Mouse (Mus musculus) layer of hippocampus, adult 11-12 months (tissue): ENCODE data around the gene Foxi2.

ENCODE experiments used
- DNase-seq: peaks from one replicate; pipeline ENCODE4 v3.0.0; 2022; ENCODE audit warnings: low spot score

Gene Foxi2

DNA sequence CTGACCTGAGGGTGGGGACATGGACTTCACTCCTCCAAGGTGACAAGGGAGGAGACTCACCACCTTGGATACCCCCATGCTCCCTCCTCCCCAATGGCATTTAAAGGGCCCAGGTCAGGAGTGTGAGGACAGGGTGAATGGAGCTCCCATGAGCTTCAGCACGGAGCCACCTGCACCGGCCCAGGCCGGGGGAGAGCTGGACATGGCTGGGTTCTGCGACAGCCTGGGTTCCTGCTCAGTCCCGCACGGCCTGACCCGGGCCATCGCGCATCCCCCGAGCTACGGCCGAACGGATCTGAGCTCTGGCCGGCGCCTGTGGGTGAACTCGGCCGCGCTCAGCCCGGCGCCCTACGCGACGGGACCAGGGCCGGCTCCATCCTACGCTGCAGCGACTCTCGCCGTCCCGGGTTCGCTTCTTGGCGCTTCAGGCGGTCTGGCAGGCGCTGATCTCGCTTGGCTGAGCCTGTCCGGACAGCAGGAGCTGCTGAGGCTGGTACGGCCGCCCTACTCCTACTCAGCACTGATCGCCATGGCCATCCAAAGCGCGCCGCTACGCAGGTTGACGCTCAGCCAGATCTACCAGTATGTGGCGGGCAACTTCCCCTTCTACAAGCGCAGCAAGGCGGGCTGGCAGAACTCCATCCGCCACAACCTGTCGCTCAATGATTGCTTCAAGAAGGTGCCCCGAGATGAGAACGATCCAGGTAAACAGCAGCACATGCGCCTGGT lies at the start of gene Foxi2:
Gene Foxi2, plus strand, starts transcription at position 72 of the 729 bp plus-strand sequence.
- DNase-seq, result peak; percentile 7

DNA sequence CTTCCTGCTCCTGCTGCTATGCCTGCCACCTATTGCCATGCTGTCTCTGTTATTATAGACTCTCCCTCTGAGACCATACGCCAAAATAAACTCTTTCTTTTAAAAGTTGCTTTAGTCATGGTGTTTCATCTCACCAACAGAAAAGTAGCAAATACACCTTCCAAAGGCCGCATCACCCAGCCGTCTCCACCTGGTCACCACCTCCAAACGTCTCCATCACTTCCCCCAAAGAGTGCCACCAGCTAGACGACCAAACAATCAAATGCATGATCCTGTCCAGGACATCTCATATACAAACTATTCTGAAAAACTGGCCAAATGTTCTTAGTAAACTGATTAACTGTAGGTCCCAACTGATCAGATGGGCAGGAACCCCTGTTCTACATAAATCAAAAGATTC lies 45.5 kb upstream of the Foxi2 start:
- no peak for DNase-seq

DNA sequence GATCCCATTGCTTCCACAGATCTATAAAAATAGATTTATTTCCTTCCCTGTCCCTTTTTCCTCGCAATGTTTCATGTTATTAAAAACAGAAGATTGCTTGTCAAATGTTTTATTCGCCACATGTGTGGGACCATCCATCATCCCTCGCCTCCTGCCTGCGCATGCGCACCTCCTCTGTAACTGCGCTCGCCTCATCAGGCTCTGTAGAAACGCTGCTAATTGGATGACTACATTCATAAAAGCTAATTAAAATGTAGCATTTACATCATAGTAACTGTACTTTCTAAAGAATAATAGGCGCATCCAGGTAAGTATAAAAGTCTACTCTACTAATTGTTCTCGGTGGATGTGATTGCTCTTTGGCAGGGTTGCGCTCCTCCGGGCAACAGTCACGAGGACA lies 34.1 kb upstream of the Foxi2 start:
- no peak for DNase-seq

DNA sequence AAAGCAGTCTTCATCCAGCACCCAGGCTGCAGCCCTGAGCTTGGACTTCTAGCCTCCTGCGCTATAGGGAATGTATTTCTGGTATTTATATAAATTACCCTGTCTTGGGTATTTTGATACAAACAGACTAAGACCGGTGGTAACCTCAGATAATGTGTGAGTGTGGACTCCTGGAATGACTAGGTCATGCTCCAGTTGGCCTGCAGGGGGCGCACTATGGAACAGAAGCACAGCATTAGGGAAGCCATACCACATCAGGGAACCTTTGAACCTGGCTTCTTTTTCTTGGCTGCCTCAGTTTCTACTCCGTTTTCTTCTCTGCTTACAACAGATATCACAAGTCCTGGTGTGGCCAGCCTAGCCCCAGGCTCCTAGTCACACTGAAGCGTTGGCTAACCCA lies 33.2 kb upstream of the Foxi2 start:
- DNase-seq, result no peak

DNA sequence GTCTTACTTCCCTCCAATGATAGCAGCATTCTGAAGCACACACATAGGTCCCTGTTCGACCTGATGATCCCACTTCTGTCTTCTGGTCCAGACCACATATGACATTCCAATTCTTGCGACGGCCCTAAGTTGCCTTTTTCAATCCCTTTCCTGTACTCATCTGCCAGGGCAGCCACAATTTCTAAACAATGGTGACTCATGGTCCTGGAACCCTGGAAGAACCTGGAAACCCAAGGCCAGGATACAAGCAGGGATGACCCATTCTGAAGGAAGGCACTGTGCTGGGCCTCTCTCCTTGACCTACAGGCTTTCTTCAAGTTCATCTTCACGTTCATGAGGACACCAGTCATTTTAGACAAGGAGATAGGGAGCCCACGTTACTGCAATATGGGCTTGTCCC lies 31.8 kb upstream of the Foxi2 start:
- DNase-seq, result no peak

DNA sequence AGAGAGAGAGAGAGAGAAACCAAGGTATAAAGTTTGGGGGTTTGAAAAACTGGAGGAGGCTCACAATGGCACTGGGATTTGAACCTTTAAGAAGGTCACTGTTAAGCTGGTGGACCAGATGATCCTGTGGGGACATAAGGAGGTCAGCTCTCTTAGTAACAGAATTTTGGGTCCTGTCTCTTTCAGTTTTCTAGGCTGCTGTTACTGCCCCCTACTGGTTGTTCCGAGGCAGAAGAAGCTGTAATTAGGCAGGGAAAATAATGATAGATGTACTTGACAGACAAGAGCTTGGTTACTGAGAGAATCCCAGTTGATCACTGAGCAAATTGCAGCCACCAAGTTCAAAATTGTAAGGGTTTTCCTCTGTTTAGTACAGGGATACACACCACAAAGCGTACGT lies 21.1 kb upstream of the Foxi2 start:
- DNase-seq, result peak; percentile 28

DNA sequence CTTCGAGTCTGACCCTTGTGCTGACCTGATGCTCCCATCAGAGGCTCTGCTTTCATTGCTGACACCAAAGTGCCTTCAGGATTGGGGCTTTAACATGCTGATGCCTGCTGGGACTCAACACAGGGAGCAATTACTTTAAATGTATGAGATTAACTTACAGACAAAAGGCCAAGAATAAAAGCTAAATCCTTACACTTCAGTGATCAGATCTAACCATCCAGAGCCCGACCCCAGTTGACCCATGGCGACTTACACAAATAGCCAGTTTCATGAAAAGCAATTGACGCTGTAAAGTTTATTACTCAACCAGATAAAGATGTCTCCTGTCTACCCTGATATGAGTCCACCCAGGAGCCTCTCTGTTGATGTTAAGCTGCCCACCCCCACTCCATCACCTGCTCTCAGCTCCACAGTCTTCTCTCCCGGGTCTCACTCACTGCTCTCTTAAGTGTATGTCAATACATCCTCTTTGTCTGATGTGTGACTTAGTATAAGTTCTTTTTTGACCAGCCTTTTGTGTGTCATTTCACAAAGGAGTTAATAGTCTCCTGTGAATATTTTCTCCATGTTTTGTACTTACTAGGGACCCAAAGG lies 17.1 kb upstream of the Foxi2 start:
- no peak for DNase-seq

DNA sequence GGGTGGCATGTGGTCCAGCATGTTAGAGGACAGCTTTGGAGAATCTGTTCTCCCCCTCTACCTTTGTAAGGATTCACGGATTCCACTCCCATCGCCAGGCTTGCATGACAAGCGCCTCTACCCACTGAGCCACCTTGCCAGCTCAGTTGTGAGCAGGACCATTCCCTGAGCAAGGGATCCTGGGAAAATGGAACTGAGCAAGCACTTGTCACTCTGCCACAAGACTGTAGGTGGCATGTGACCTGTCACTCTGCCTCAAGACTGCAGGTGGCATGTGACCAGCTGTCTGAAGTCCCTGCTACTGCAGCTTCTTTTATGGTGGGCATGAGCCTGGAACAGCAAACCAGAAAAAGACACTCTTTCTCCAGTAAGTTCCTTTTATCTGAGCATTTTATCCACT lies 15.7 kb upstream of the Foxi2 start:
- no peak for DNase-seq

DNA sequence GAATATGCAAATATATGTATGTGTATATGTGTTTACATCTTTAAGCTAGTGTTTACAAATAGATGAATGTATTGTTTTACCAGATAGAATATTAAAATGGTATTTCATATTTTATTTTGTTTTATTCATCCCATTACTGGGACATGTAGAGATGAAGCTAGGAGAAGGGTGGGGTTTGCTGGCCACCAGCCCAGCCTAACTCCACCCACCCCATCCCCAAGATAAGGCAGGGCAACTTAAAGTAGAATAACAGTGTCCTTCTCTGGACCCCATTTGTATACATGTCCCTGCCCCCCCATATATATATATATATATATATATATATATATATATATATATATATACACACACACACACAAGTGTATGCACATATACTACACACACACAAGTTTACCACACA lies 14.9 kb upstream of the Foxi2 start:
- no peak for DNase-seq

DNA sequence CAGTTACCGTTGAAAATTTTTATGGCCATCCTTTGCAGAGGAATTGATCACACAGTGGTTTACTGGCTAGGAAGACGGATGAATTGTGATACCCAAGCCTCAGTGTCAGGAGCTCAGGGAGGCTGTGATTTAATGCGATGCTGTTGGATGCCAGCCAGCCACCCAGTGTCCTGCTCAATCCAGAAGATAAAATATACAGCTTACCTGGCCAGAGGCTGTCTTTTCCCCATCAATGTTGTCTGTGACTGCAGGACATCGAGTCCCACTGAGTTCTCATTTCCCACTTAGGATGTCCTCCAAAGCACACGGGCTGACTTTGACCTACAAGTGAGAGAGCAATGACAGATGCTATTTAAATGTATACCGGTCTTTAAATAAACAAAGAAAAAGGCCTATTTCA lies 13.0 kb upstream of the Foxi2 start:
- no peak for DNase-seq

DNA sequence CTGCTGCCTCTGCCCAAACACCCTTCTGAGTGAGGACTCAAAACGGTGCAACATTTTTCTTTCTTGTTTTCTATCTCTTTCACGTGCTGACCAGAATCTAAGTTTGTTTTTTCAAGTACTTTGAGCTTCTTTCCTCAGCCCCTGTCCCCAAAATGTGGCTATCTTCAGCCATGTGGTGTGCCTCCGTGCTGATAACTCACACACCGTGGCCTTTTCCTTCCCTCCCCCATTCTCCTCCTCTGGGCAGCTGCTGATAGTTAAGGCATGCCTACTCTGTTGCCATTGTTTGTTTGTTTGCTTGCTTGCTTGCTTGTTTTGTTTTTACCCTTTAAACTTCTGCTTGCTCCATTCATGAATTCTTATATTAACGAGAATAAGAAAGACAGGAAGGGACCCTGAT lies 12.2 kb upstream of the Foxi2 start:
- DNase-seq, result no peak

DNA sequence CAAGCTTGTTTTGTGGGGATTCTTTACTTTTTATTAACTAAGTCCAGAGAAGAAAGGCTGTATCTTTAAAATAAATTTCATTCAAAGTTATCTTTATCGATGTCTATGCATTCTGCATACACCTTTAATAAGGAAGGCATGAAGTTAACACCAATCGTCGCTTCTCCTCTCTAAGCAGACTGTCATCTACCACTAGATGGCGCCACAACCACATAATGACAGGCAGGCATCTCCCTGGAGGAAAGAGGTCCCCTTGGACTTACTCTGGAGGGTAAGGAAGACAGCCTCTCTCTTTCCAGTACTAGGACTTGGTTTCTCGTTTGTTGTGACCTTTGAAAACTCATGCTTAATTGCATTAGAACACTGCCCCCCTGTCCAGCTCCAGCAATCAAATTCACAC lies 6.7 kb upstream of the Foxi2 start:
- DNase-seq, result peak; percentile 85

DNA sequence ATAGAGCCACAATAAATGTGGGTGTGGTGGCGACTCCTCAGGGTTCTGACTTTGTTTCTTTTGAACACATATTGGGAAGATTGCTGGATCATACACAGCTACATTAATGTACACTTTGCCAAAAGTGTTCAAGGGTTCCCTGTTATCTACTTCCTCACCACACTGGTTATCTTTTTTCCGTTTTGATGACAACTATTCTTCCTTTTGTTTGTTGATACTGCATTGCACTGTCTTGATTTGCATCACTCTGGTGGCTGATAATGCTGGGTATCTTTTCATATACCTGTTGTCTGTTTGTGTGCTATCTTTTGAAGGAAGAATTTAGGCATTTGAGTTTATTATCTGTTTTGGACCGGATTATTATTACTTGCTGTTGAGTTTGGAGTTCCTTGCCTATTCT lies 3.3 kb upstream of the Foxi2 start:
- no peak for DNase-seq

DNA sequence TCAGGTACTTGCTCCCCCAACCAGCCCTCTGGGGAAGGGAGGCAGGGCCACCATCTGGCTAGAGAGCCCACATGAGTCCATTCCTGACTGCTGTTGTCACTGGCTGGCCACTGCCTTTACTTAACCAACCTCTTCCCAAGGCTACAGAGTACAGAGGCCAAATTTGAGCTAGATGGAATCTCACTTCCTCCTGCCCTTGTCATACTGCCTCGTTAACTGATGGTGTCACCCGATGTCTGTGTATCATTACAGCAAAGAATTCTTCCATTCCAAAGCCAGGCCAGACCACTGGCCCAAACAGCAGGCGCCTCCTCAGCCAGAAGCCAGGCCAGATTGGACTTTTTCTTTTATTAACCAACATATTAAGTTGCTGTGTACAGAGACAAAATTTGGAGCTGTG lies 1.6 kb upstream of the Foxi2 start:
- DNase-seq, result no peak

DNA sequence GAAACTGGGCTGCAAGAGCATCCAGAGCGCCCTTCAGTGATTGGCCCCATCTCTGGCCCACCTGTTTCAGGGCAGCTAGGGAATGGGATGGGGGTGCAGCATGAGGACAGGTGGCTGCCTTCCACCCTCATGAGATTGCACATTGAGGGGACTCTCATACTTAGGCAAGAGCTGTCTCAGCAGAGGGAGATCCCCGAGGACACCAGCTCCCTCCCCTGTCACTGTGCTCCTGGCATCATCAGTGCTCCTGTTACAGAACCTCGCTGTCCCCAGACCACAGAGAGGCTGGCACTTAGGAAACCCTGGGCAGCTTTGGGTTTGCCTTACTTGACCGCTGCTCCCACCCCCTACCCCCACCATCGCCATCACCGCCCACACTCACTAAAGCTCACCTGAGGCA lies 2.2 kb downstream of the Foxi2 start:
- DNase-seq, result no peak

DNA sequence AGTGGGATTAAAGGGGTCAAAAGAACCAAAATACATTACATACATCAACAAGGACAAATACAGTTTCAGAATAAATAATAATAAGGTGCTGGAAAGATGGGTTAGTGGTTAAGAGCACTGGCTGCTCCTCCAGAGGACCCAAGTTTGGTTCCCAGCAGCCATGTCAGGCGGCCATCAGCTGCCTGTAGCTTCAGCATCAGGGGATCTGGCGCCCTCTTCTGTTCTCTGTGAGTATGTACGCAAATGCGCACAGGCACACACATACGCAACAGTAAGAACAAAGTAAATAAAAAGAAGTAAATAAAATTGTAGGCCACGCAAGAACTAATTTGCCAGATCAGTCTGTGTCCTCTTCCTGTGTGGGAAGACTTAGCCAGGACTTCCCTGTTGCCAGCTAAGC lies 18.7 kb downstream of the Foxi2 start:
- no peak for DNase-seq

DNA sequence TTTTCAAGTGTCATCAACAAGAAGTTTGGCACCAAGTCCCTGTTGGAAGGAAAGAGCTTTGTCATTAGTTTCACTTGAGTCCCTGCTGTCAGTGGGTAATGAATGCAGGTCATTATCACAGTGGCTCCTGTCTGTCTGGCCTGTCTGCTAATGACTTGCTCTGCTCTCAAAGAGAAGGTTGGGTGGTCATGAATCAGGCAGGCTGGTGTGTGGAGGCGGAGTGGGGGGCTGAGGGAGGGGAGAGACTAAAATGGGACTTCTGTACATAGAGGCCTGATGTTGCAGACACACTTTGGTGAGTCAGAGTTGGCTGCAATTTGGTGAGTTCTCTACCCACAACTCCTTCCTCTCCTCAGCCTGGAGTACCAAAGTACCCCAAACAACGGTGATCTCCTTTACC lies 20.8 kb downstream of the Foxi2 start:
- no peak for DNase-seq

DNA sequence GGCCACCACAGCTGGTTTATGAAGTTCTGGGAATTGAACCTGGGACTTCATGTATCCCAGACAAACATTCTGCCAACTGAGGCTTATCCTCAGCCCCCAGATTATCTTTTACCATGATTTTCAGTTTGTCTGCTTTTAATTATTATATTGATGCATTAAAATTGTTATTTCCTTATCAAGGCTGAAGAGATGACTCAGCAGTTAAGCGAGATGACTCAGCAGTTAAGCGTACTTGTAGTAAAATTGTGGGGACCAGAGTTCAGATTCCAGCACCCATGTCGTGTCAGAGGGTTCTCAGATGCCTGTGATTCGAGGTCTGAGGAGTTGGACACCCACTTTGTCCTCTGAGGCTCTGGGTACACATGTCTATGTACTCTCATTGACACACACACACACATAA lies 33.8 kb downstream of the Foxi2 start:
- no peak for DNase-seq

DNA sequence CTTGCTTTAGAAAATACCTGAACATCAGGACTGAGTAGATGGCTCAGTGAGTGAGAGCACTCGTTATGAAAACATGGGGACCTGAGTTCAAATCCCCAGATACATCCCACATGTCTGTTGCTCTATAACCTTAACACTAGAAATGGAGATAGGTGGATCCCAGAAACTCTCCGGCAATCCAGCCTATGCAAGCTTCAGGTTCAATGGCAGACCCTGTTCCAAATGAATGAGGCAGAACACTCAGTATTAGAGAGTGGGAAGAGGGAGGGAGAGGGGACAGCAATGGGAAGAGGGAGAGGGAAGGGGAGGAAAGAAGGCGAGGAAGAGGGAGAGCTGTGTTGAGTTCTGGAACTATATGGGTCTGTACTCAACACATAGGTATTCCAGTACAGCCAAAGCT lies 41.2 kb downstream of the Foxi2 start:
- DNase-seq, result no peak

DNA sequence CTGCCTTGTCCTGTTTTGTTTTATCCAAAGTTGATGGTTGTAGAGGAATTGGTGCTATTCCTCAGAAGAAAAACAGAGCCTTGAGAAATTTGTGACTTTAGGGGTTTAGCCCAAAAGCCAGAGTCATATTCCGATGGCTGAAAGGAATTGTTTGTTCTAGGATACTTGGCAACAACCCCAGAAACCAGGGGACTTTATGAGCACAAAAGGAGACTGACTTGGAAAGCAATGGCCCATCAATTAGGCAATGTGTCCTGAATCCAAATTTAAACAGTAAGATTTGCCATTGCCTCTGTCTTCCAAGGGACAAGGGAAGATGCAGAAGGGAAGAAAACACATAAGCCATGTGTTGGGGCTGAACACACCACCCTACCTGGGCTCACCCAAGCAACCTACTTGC lies 42.3 kb downstream of the Foxi2 start:
- no peak for DNase-seq

DNA sequence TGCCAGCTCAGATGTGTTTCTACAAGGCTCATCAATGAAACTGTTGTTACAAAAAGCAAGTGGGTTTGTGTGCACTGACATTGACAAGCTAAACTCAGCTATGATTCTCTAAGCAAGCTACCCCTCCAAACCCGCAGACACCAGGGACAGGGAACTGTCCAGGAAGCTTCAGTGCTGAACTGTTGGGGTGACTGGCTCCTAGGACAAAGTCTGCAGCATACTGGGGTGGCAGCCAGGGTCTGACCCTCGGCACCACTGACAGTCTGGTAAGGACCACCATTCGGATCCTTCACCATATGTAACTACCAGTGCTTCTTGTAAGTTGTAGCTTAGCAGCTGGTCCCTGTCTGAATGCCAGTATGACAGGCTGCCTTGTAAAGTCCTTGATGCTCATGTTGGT lies 43.6 kb downstream of the Foxi2 start:
- DNase-seq, result no peak
